Mouse (Mus musculus) gastrocnemius, postnatal 4 days (tissue): Measurements from ENCODE around the gene Trak1. TPM values are rescaled to one million over a fixed set of nuclear protein-coding genes. Genes with fewer than 3 reads are reported as not detected.
"Not testable (repeated sequence)": the region's sequence is repeated elsewhere in the genome, so short reads cannot be mapped to it uniquely, and the experiment has no call there.

ENCODE experiments used
- DNase-seq, 2 experiments: peaks; one replicate each; pipeline ENCODE4 v3.0.0; 2021 to 2022; ENCODE audit warnings: low spot score in 2 of 2, mixed read lengths in 2 of 2
- total RNA-seq, 2 experiments: library from RNA; stranded (reverse); gene quantifications; 2 replicates each; pipeline ENCODE4 v1.2.3; 2021

Trak1 gene
- total RNA-seq, 2 experiments from 2014 or later = 193 to 204 TPM

GRCm38 (mm10) chr9:121316621-121317405 is 19.5 kb downstream of the Trak1 start:
- peak in 1 of 2 experiments; percentile 44 for DNase-seq

- no peak for DNase-seq
Observed at GRCm38 (mm10) chr9:121319323-121319966, 22.1 kb downstream of the Trak1 start.

GRCm38 (mm10) chr9:121320433-121320832 is 23.1 kb downstream of the Trak1 start:
- no peak for DNase-seq

GRCm38 (mm10) chr9:121321118-121321517 is 23.8 kb downstream of the Trak1 start:
- DNase-seq = no peak

- no peak for DNase-seq
Observed at GRCm38 (mm10) chr9:121322034-121322433, 24.7 kb downstream of the Trak1 start.

GRCm38 (mm10) chr9:121328342-121328741 is 31.0 kb downstream of the Trak1 start:
- not testable (repeated sequence) for DNase-seq

GRCm38 (mm10) chr9:121329181-121329580 is 31.9 kb downstream of the Trak1 start:
- no peak for DNase-seq

GRCm38 (mm10) chr9:121330065-121330464 is 32.8 kb downstream of the Trak1 start:
- no peak for DNase-seq

- no peak for DNase-seq
Observed at GRCm38 (mm10) chr9:121331438-121331837, 34.1 kb downstream of the Trak1 start.

GRCm38 (mm10) chr9:121331878-121332630 is 34.8 kb downstream of the Trak1 start:
- peak in 1 of 2 experiments; percentile 72 for DNase-seq

GRCm38 (mm10) chr9:121333559-121333958 is 36.3 kb downstream of the Trak1 start:
- DNase-seq = no peak

- DNase-seq = no peak
Observed at GRCm38 (mm10) chr9:121334311-121334851, 37.1 kb downstream of the Trak1 start.

- no peak for DNase-seq
Observed at GRCm38 (mm10) chr9:121335568-121335967, 38.3 kb downstream of the Trak1 start.

- DNase-seq = no peak
Observed at GRCm38 (mm10) chr9:121336324-121336946, 39.1 kb downstream of the Trak1 start.

GRCm38 (mm10) chr9:121337216-121337937 is 40.1 kb downstream of the Trak1 start:
- DNase-seq = no peak

- no peak for DNase-seq
Observed at GRCm38 (mm10) chr9:121337938-121338289, 40.6 kb downstream of the Trak1 start.

GRCm38 (mm10) chr9:121341832-121342231 is 44.5 kb downstream of the Trak1 start:
- DNase-seq = no peak

GRCm38 (mm10) chr9:121342510-121343110 is 45.3 kb downstream of the Trak1 start:
- no peak for DNase-seq

- DNase-seq = no peak
Observed at GRCm38 (mm10) chr9:121343122-121343876, 46.0 kb downstream of the Trak1 start.
